Mouse (Mus musculus) neutrophil, adult 83 days (primary cell): Measurements from ENCODE around the gene Taf1a. TPM values are rescaled to one million over a fixed set of nuclear protein-coding genes. Genes with fewer than 3 reads are reported as not detected.

Source experiments
- total RNA-seq, 2 experiments: library from RNA; stranded (reverse); gene quantifications; one replicate each; pipeline ENCODE4 v1.2.4; 2023

Taf1a gene
- total RNA-seq = 1 to 10 TPM; 4.3 to 5.3 TPM

DNA sequence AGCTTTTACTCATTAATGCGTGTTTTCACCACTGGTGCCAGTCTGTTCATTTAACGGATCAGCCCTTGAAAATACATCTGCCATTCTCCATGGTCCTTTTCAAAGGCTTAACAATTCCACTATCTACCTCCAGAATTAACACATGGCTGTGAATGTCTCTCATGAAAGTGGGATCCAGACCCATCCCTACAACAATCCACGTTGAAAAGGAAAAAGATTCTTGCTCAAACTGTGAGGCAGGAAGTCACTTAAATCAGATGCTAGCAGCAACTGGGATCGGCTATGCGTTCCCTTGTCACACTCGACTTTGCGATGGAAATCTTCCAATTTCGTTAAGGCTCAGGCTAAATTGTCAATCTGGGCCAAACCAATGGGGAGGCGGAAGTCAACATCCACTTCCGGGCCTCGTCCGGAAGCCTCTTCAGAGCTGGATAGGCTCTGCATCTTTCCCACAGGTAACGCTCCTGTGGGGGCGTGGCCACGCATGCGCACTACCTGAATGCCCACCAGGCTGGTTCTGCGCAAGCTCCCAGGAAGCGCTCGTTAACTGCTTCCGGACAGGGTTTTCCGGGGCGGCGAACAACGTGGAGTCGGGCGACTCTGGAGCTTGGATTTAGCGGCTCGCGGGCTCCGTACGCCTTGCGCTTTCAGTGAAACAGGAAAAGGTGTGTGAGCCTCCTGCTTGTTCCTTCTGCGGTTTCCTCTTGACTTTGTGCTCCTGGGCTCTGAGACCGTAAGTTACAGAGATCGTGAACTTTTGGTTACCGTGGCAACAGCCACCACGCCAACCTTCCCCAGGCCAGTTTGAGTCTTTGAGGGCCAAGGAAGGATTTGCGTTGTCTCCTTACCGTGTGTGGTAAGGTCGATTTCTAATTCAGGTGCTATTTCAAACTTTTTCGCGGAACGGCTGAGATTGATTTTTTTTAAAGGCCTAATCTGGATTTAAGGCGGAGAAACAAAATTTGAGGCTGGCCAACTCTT is at the start of gene Taf1a:
Gene Taf1a (plus strand): TSS at position 556 of the 981 bp plus-strand sequence.

GRCm38 (mm10) chr1:183369427-183370014 is 19.3 kb upstream of the Taf1a start, which contains the start of gene Mia3:
Mia3 (minus strand) TSS chr1:183369553.

DNA sequence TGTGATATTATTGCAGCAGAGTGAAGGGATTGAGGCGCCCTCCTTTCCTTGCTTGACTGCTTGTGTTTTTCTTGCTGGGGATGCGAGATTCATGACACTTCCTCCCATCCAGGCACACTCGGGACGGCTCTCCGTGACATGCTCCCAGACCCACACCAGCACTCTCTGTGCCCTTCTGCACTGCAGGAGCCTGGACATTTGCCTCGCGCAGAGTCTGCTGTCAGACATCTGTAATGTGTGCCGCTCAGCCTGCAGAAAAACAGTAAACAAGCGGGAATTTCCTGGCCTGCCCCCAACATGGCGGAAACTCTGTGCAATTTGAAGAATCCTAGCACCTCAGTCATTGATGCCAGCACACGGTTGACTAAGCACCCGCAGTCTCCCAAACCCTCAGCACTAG is 29.1 kb downstream of the Taf1a start, which contains the start of gene Hhipl2:
Gene Hhipl2 (plus strand): TSS at position 343 of the 400 bp plus-strand sequence.

Other genes with a start within 250 kb of the Taf1a start
- 1 to 10 TPM; 5.0 to 9.7 TPM for gene Disp1, start 167.5 kb upstream of the Taf1a start, total RNA-seq
- gene Aida, start 92.4 kb upstream of the Taf1a start, total RNA-seq = 10 to 100 TPM; 33.2 to 36.3 TPM
- 10 to 100 TPM; 29.4 to 32.6 TPM for gene Brox, start 91.7 kb upstream of the Taf1a start, total RNA-seq
- 10 to 100 TPM; 90.7 to 91.6 TPM for gene Mia3, start 19.4 kb upstream of the Taf1a start, total RNA-seq
- not detected for gene Hhipl2, start 29.2 kb downstream of the Taf1a start, total RNA-seq